Mouse (Mus musculus) ES-Bruce4 (cell line): ENCODE data around the gene Aadacl3.

Experiments
- CTCF ChIP-seq: IDR thresholded peaks from one replicate; pipeline ENCODE4 v1.8.1; 2011; ENCODE audit warnings: low read depth, low read length
- EP300 ChIP-seq: IDR thresholded peaks from 2 replicates; pipeline ENCODE4 v1.6.1; 2011; ENCODE audit warnings: low read depth, low read length; ENCODE audit not compliant: insufficient read depth

GRCm38 (mm10) chr4:144465206-144465605 is 1.6 kb upstream of the Aadacl3 start:
- TF ChIP-seq CTCF (no peak), EP300 (no peak)
